9 mouse cellular contexts compared by ENCODE assay signal in the genomic region with DNA sequence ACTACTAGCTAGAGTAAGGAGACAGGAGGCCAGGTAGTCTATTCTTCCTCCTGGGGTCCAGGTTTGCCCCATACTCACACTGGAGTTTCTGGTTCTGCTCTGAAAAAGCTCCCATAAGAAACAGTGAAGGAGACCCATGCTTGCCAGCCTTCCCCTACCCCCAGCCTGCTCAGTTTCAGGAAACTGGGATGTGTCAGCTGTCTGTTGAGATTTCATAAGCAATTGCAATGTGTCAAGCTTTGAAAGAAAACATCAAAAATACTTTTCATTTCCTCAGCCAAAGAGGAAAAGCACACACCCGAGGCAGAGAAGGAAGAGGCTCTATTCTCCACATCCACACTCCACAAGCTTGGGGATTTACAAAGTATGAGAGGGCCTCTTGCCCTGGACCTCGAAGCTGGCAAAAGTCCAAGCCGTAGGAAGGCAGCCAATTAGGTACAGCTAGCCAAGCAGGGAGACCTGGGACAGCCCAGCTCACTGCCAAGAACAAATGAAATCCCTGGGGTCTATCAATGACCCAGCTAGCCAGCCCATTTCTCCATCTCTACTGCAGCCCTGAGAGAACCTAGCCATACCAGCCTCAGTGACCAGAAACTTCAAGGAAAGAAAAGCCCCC. TPM values are rescaled to one million over a fixed set of nuclear protein-coding genes. Genes with fewer than 3 reads are reported as not detected.
A peak's percentile ranks its signal among the peaks of the same experiment; 100 is the strongest.
DNase-seq lines count a peak whose midpoint lies in the region; ATAC-seq lines count a peak whose summit lies in the region.
"Had no signal": no experiment of that assay in that cellular context is flagged by ENCODE, and none has a peak within 500 bp of the region (broad histone marks: within the 10 kb centered on the region; RNA-seq: fewer than 3 reads in every experiment).

No protein-coding gene starts in this region.

- no peak overlapping the region for H3K27ac ChIP-seq in lung, embryonic 16.5 days (ENCODE audit: low read length)
- H3K27ac ChIP-seq: macrophage had no signal

- H3K4me3 ChIP-seq in lung, embryonic 16.5 days (ENCODE audit: low read length) = no peak overlapping the region

- H3K27me3 ChIP-seq in lung, embryonic 16.5 days (ENCODE audit: control insufficient read depth, insufficient read depth, low read depth, low read length) = peaks cover 2% of the 10 kb centered on the region; the same call in 1 of the 2 replicates

- H3K9me3 ChIP-seq in lung, embryonic 16.5 days (ENCODE audit: control insufficient read depth, low read length) = no peaks in the 10 kb centered on the region

- peaks cover 20% of the 10 kb centered on the region for H3K4me1 ChIP-seq in lung, embryonic 16.5 days (replicated peaks; ENCODE audit: control insufficient read depth, insufficient read depth, low read length)

- H3K36me3 ChIP-seq in lung, embryonic 16.5 days (ENCODE audit: control insufficient read depth, insufficient read depth, low read length) = no peaks in the 10 kb centered on the region

- H3K9ac ChIP-seq in lung, embryonic 16.5 days (ENCODE audit: low read length) = no peak overlapping the region

- ATAC-seq in lung, embryonic 16.5 days (ENCODE audit: low read depth) = peak; percentile 89
- no peak for ATAC-seq in megakaryocyte-erythroid progenitor cell, adult 5-6 weeks (replicated peaks; ENCODE audit: low FRiP score, low TSS enrichment, poor library complexity, severe bottlenecking)

- no peak overlapping the region for H3K4me2 ChIP-seq in lung, embryonic 16.5 days (ENCODE audit: low read depth, low read length)

- DNase-seq in cerebellum, postnatal 14 days = peak; percentile 85
- DNase-seq in cerebellum, adult 11-12 months = no peak
- DNase-seq in right cerebral cortex, postnatal 4 days = peak; percentile 47
- DNase-seq in right cerebral cortex, postnatal 25 days = no peak
- peak; percentile 84 for DNase-seq in heart, postnatal 4 days
- DNase-seq in left cerebral cortex, adult 9 months (ENCODE audit: low spot score in 2 of 2) = no peak

- 8% methylated on average over 3 of the region's 3 CpGs for WGBS in lung, embryonic 16.5 days

RNA-seq across cellular contexts. Expression of a gene that starts 12.0 kb away (rescaled TPM):
- 10 to 100 TPM; 26.1 to 27.0 TPM for total RNA-seq in heart, postnatal 4 days (2021)
- 27.4 and 28.7 TPM in 2 replicates for polyA plus RNA-seq in lung, embryonic 16.5 days (2015; fragmentation: Nextera tagmentation; extraction: Ambion mirVana)
- 32.0 and 43.3 TPM in 2 replicates for total RNA-seq in megakaryocyte-erythroid progenitor cell, adult 5-6 weeks (2014; fragmentation: Nextera tagmentation)
- 37.5 and 39.7 TPM in 2 replicates for total RNA-seq in megakaryocyte-erythroid progenitor cell, adult 5-6 weeks (2017)

RNA-seq across cellular contexts. Expression of a gene that starts 19.9 kb away (rescaled TPM):
- total RNA-seq in heart, postnatal 4 days (2021) = 10 to 100 TPM; 49.6 to 51.8 TPM
- polyA plus RNA-seq in lung, embryonic 16.5 days (2015; fragmentation: Nextera tagmentation; extraction: Ambion mirVana) = 46.9 and 51.8 TPM in 2 replicates
- 24.8 and 37.6 TPM in 2 replicates for total RNA-seq in megakaryocyte-erythroid progenitor cell, adult 5-6 weeks (2014; fragmentation: Nextera tagmentation)
- total RNA-seq in megakaryocyte-erythroid progenitor cell, adult 5-6 weeks (2017) = 32.0 and 42.5 TPM in 2 replicates

RNA-seq across cellular contexts. Expression of a gene that starts 28.5 kb away (rescaled TPM):
- 1 to 10 TPM; 1.2 to 1.8 TPM for total RNA-seq in heart, postnatal 4 days (2021)
- 36.9 and 38.3 TPM in 2 replicates for polyA plus RNA-seq in lung, embryonic 16.5 days (2015; fragmentation: Nextera tagmentation; extraction: Ambion mirVana)
- total RNA-seq in megakaryocyte-erythroid progenitor cell, adult 5-6 weeks (2014; fragmentation: Nextera tagmentation) = 1.5 and 1.7 TPM in 2 replicates
- 2.1 TPM in 1 of 2 replicates, not detected in the other for total RNA-seq in megakaryocyte-erythroid progenitor cell, adult 5-6 weeks (2017)

Comparison
In these comparisons a context has a peak if more than half of its experiments do, and no peak if none do; other contexts are left out.
1. DNase-seq: peak in cerebellum, postnatal 14 days (2 of 2), right cerebral cortex, postnatal 4 days (single experiment) and heart, postnatal 4 days (single experiment); none in cerebellum, adult 11-12 months (single experiment), right cerebral cortex, postnatal 25 days (single experiment) and left cerebral cortex, adult 9 months (0 of 2).